Mouse (Mus musculus) C2C12 (cell line): ENCODE results near the gene Tfr2. TPM values are rescaled to one million over a fixed set of nuclear protein-coding genes. Genes with fewer than 3 reads are reported as not detected.
"Not testable (repeated sequence)": the region's sequence is repeated elsewhere in the genome, so short reads cannot be mapped to it uniquely, and the experiment has no call there.

ENCODE experiments used
- H3K27me3 ChIP-seq: one replicate; pipeline ENCODE4 v1.6.1; 2011; ENCODE audit not compliant: control insufficient read depth, insufficient read depth, insufficient read length
- H3K36me3 ChIP-seq: one replicate; pipeline ENCODE4 v1.6.1; 2011; ENCODE audit not compliant: control insufficient read depth, insufficient read depth
- H3K4me3 ChIP-seq: one replicate; pipeline ENCODE4 v1.5.1; 2011; ENCODE audit warnings: mild to moderate bottlenecking, control low read depth; ENCODE audit not compliant: poor library complexity, insufficient read depth, severe bottlenecking
- H3K79me2 ChIP-seq: one replicate; pipeline ENCODE4 v1.6.1; 2011; ENCODE audit not compliant: control insufficient read depth, insufficient read depth
- H3K79me3 ChIP-seq: one replicate; pipeline ENCODE4 v1.6.1; 2011; ENCODE audit warnings: low read depth, control low read depth
- H3ac ChIP-seq: one replicate; pipeline ENCODE3; 2011; ENCODE audit warnings: low read depth; ENCODE audit not compliant: control insufficient read depth, insufficient read length
- CEBPB ChIP-seq: IDR thresholded peaks from one replicate; pipeline ENCODE4 v1.6.1; 2011; ENCODE audit warnings: low read depth, mild to moderate bottlenecking, control low read depth, moderate library complexity
- CTCF ChIP-seq: IDR thresholded peaks from one replicate; pipeline ENCODE4 v1.5.1; 2011; ENCODE audit not compliant: control insufficient read depth, insufficient read depth, insufficient read length
- FOSL1 ChIP-seq: IDR thresholded peaks from one replicate; pipeline ENCODE4 v1.8.0; 2011; ENCODE audit warnings: mild to moderate bottlenecking, low read length; ENCODE audit not compliant: poor library complexity, insufficient read depth, severe bottlenecking
- MAX ChIP-seq: IDR thresholded peaks from one replicate; pipeline ENCODE4 v1.6.1; 2011; ENCODE audit warnings: mild to moderate bottlenecking, control low read depth
- MYOD1 ChIP-seq: IDR thresholded peaks from one replicate; pipeline ENCODE4 v1.6.1; 2011; ENCODE audit warnings: low read depth; ENCODE audit not compliant: control insufficient read depth, insufficient read length
- MYOG ChIP-seq: IDR thresholded peaks from one replicate; pipeline ENCODE4 v1.6.1; 2011; ENCODE audit not compliant: control insufficient read depth, insufficient read length; ENCODE audit errors: extremely low read depth
- USF1 ChIP-seq: IDR thresholded peaks from one replicate; pipeline ENCODE4 v1.6.1; 2011; ENCODE audit warnings: low read depth, mild to moderate bottlenecking, control low read depth, moderate library complexity
- polyA plus RNA-seq: library from polyadenylated mRNA; unstranded; fragments of >200 nt; fragmentation: generic; extraction: Trizol; gene quantifications from one replicate; pipeline ENCODE4 v1.2.1, GENCODE M21; 2012; ENCODE audit warnings: missing spikeins

Gene Tfr2
- polyA plus RNA-seq, 1 experiment = 0.14 TPM

DNA sequence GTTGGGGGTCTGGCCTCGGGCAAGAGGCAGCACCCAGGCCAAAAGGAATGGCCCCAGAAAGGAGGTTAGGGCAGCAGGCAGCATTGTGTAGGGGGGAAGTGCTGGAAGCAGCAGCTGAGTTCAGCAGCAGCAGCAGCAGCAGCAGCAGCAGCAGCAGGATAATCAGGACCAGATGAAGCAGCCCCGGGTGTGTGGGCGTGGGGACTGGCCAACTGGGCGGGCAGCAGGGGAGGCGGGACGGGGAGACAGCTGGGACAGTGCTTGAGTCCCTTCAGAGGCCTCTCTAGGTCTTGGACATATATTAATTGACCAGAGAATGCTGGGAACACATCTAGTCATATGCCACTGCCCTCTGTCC is 41.6 kb downstream of the Tfr2 start:
- no peak for TF ChIP-seq USF1
- TF ChIP-seq MAX = no peak
- TF ChIP-seq CEBPB = no peak
- no peak for TF ChIP-seq CTCF
- no peak for TF ChIP-seq MYOG
- no peak for TF ChIP-seq FOSL1
- Histone ChIP-seq H3K79me3 (peaks cover 37% of the 10 kb centered on the region), H3K36me3 (peaks cover 36% of the 10 kb centered on the region), H3K4me3 (peak overlapping the region; percentile 71), H3K27me3 (no peaks in the 10 kb centered on the region), H3ac (peak overlapping the region; percentile 75), H3K79me2 (peaks cover 68% of the 10 kb centered on the region)

DNA sequence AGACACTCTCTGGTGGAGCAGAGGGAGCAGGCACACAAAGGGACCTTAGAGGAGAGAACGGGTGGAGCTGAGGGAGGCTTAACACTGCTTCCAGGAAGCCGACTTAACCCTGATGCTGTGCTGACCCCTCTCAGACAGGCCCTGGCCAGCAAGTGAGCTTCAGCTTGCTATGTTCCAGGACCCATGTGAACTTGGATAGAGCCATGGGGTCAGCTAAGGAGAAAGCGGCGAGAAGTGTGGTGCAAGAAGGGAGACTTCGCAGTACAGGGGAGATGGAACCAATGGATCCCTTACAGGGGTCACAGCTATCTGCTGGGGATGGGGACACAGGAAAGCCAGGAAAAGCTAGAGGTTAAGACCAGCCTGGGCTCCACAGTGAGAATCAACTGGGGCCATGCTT is 43.4 kb downstream of the Tfr2 start:
- Histone ChIP-seq H3K4me3 (no peak overlapping the region), H3K27me3 (no peaks in the 10 kb centered on the region)
- TF ChIP-seq CEBPB = no peak
- TF ChIP-seq USF1 = no peak
- no peak for TF ChIP-seq MYOD1
- no peak for TF ChIP-seq FOSL1
- TF ChIP-seq MYOG = no peak
- no peak for TF ChIP-seq CTCF
- no peak for TF ChIP-seq MAX

DNA sequence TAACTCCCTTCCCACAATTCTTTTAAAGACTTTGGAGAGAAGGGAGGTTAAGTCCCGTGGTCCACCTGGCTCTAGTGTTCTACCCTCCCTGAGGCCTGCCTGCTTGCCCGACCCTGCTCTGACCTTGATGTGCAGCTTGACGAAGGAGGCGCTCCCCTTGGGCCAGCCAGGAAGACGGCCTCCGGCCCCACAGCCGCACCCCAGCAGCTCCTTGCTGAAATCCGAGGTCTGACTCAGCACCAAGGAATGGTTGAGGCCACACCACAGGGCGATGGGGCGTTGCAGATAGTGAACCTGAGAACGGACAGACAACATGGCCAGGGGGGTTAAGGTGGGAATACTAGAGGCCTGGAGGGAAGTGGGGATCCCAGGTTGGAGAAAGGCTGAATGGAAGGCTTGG is 43.9 kb downstream of the Tfr2 start, which contains the start of gene Pcolce:
Gene Pcolce, minus strand, starts transcription at position 235 of the 400 bp plus-strand sequence.
- H3K4me3 ChIP-seq = no peak within 1 kb of the TSS
- peaks cover 13% of the 10 kb centered on the region for H3K36me3 ChIP-seq
- TF ChIP-seq CEBPB = no peak
- no peak for TF ChIP-seq MAX
- TF ChIP-seq MYOG = no peak
- no peak for TF ChIP-seq MYOD1
- TF ChIP-seq FOSL1 = no peak
- TF ChIP-seq USF1 = no peak
- peaks cover 45% of the 10 kb centered on the region for H3K79me2 ChIP-seq
- peak within 1 kb of the TSS; percentile 10 for H3ac ChIP-seq
- H3K27me3 ChIP-seq = no peaks in the 10 kb centered on the region
- H3K79me3 ChIP-seq = peaks cover 22% of the 10 kb centered on the region

More for the DNA sequence above, 43.4 kb downstream of the Tfr2 start:
- Histone ChIP-seq H3ac (peak overlapping the region; percentile 10), H3K79me3 (peaks cover 27% of the 10 kb centered on the region), H3K36me3 (peaks cover 17% of the 10 kb centered on the region), H3K79me2 (peaks cover 49% of the 10 kb centered on the region)

DNA sequence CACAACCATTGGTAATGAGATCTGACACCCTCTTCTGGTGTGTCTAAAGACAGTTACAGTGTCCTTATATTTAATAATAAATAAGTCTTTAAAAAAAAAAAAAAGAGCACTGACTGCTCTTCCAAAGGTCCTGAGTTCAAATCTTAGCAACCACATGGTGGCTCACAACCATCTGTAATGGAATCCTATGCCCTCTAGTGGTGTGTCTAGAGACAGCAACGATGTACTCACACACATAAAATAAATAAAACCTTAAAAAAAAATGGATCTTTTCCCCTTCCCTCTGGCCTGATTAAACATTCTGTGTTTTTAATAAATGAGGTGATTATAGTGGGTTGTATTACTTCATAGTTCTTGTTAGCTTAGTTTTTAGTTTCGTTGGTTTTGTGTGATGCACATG is 45.3 kb downstream of the Tfr2 start:
- not testable (repeated sequence) for H3K79me3 ChIP-seq, H3K36me3 ChIP-seq, H3K4me3 ChIP-seq, H3ac ChIP-seq, H3K27me3 ChIP-seq
- H3K79me2 ChIP-seq = peaks cover 31% of the 10 kb centered on the region

DNA sequence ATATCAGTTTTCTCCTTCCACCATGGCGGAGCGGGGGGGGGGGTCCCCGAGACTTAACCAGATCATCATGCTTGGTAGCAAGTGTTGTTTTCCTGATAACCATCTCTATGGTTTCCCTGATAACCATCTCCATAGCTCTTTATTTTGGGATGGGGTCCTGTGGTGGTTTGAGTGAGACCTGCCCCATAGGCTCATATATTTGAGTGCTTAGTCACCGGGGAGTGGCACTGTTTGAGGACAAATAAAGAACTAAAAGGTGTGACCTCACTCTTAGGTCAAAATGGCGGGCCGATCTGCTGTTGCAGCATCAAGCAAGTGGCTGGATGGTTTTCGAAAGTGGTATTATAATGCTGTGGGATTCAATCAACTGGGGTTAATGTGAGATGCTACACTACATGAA is 45.7 kb downstream of the Tfr2 start:
- Histone ChIP-seq H3K79me2 (peaks cover 27% of the 10 kb centered on the region), H3K27me3 (no peaks in the 10 kb centered on the region), H3ac (no peak overlapping the region), H3K4me3 (no peak overlapping the region), H3K36me3 (no peaks in the 10 kb centered on the region), H3K79me3 (peaks cover 4% of the 10 kb centered on the region)
- no peak for TF ChIP-seq MYOG
- no peak for TF ChIP-seq MYOD1
- TF ChIP-seq USF1 = no peak
- TF ChIP-seq MAX = no peak
- no peak for TF ChIP-seq CEBPB
- no peak for TF ChIP-seq CTCF
- no peak for TF ChIP-seq FOSL1

DNA sequence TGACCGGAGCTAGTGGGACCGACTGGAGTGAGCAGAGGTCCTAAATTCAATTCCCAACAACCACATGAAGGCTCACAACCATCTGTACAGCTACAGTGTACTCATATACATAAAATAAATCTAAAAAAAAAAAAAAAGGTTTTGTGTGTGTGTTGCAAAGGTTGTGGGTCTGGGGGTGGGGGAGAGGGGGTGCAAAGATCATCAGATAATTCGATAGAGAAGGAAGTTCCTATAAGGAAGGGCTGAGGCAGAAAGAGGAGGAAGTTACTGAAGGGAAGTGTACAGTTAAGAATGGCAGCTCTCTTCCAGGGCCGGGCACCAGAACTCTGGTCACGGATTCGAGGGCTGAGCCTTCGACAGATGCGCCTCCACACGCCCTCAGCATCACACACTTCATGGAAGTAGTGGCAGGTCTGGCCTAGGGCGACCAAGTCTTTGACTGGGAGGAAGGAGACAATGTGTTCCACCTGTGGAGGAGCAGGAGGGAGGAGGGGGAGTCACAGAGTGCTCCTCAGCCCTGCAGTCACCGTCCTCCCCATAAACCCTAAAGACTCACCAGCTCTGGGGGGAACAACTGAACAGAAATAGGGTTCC is 54.4 kb downstream of the Tfr2 start:
- Histone ChIP-seq H3K79me2 (peaks cover under 1% of the 10 kb centered on the region), H3K79me3 (no peaks in the 10 kb centered on the region), H3K27me3 (no peaks in the 10 kb centered on the region), H3K36me3 (no peaks in the 10 kb centered on the region), H3K4me3 (no peak overlapping the region), H3ac (no peak overlapping the region)
- TF ChIP-seq MYOG = no peak
- no peak for TF ChIP-seq USF1
- no peak for TF ChIP-seq CEBPB
- TF ChIP-seq MAX = no peak
- no peak for TF ChIP-seq FOSL1
- no peak for TF ChIP-seq CTCF
- TF ChIP-seq MYOD1 = no peak
